Mouse (Mus musculus): ENCODE results near the gene Gse1.

Gse1 gene

GRCm38 (mm10) chr8:120511737-120512136 lies 283.5 kb downstream of the Gse1 start:
- no peak for DNase-seq (ENCODE audit: extremely low read depth, low read depth)

GRCm38 (mm10) chr8:120512326-120512725 lies 284.1 kb downstream of the Gse1 start:
- DNase-seq (ENCODE audit: extremely low read depth, low read depth), result no peak

GRCm38 (mm10) chr8:120513145-120513544 lies 284.9 kb downstream of the Gse1 start:
- no peak for DNase-seq (ENCODE audit: extremely low read depth, low read depth)

- no peak for DNase-seq (ENCODE audit: extremely low read depth, low read depth)
These were observed 285.6 kb downstream of the Gse1 start for GRCm38 (mm10) chr8:120513638-120514461.

GRCm38 (mm10) chr8:120515214-120515613 lies 287.0 kb downstream of the Gse1 start:
- no peak for DNase-seq (ENCODE audit: extremely low read depth, low read depth)

- no peak for DNase-seq (ENCODE audit: extremely low read depth, low read depth)
These were observed 287.4 kb downstream of the Gse1 start for GRCm38 (mm10) chr8:120515650-120516049.

- DNase-seq (ENCODE audit: extremely low read depth, low read depth), result no peak
These were observed 288.0 kb downstream of the Gse1 start for GRCm38 (mm10) chr8:120516182-120516755.

- DNase-seq (ENCODE audit: extremely low read depth, low read depth), result no peak
These were observed 289.6 kb downstream of the Gse1 start for GRCm38 (mm10) chr8:120517666-120518410.

GRCm38 (mm10) chr8:120518736-120519534 lies 290.7 kb downstream of the Gse1 start:
- no peak for DNase-seq (ENCODE audit: extremely low read depth, low read depth)

GRCm38 (mm10) chr8:120520287-120520686 lies 292.0 kb downstream of the Gse1 start:
- no peak for DNase-seq (ENCODE audit: extremely low read depth, low read depth)

GRCm38 (mm10) chr8:120520707-120521590 lies 292.7 kb downstream of the Gse1 start:
- DNase-seq (ENCODE audit: extremely low read depth, low read depth), result no peak

- no peak for DNase-seq (ENCODE audit: extremely low read depth, low read depth)
These were observed 293.3 kb downstream of the Gse1 start for GRCm38 (mm10) chr8:120521591-120521965.

GRCm38 (mm10) chr8:120523641-120524040 lies 295.4 kb downstream of the Gse1 start:
- DNase-seq (ENCODE audit: extremely low read depth, low read depth), result no peak

GRCm38 (mm10) chr8:120525135-120525534 lies 296.9 kb downstream of the Gse1 start:
- no peak for DNase-seq (ENCODE audit: extremely low read depth, low read depth)

- no peak for DNase-seq (ENCODE audit: extremely low read depth, low read depth)
These were observed 297.6 kb downstream of the Gse1 start for GRCm38 (mm10) chr8:120525832-120526231.

GRCm38 (mm10) chr8:120526577-120526976 lies 298.3 kb downstream of the Gse1 start:
- DNase-seq (ENCODE audit: extremely low read depth, low read depth), result no peak

GRCm38 (mm10) chr8:120528332-120528731 lies 300.1 kb downstream of the Gse1 start:
- DNase-seq (ENCODE audit: extremely low read depth, low read depth), result no peak

- DNase-seq (ENCODE audit: extremely low read depth, low read depth), result no peak
These were observed 301.0 kb downstream of the Gse1 start for GRCm38 (mm10) chr8:120529226-120529625.

GRCm38 (mm10) chr8:120530954-120531656 lies 302.8 kb downstream of the Gse1 start:
- DNase-seq (ENCODE audit: extremely low read depth, low read depth), result no peak
